Mouse (Mus musculus) liver, embryonic 11.5 days (tissue): ENCODE data around the gene Bcl7c. TPM values are rescaled to one million over a fixed set of nuclear protein-coding genes. Genes with fewer than 3 reads are reported as not detected.

Source experiments
- ATAC-seq: fragments of 200-750 bp; cut with Nextera tagmentation; replicated peaks from 2 replicates; pipeline ENCODE4 v1.8.0; 2017; ENCODE audit warnings: moderate number of reproducible peaks, mild to moderate bottlenecking, moderate TSS enrichment, moderate library complexity; ENCODE audit not compliant: low FRiP score
- DNase-seq: peaks from one replicate; pipeline ENCODE4 v3.0.0-alpha.2; 2017; ENCODE audit warnings: low spot score
- H3K27ac ChIP-seq: fragments of 300-500 bp; sonication (generic); 2 replicates; pipeline ENCODE4 v1.5.1; 2014; ENCODE audit warnings: mild to moderate bottlenecking, low read depth, low read length, control low read depth
- H3K27me3 ChIP-seq: fragments of 300-500 bp; sonication (generic); replicated peaks from 2 replicates; pipeline ENCODE4 v1.6.1; 2014; ENCODE audit warnings: low read length, mixed read lengths; ENCODE audit not compliant: control insufficient read depth, insufficient read depth
- H3K36me3 ChIP-seq: fragments of 300-500 bp; sonication (generic); 2 replicates; pipeline ENCODE4 v1.6.1; 2014; ENCODE audit warnings: mild to moderate bottlenecking, low read length, moderate library complexity, mixed read lengths; ENCODE audit not compliant: control insufficient read depth, insufficient read depth
- H3K4me1 ChIP-seq: fragments of 300-500 bp; sonication (generic); replicated peaks from 2 replicates; pipeline ENCODE4 v1.6.1; 2014; ENCODE audit warnings: low read length, mixed read lengths; ENCODE audit not compliant: control insufficient read depth, insufficient read depth
- H3K4me2 ChIP-seq: fragments of 300-500 bp; sonication (generic); 2 replicates; pipeline ENCODE4 v1.6.1; 2014; ENCODE audit warnings: mild to moderate bottlenecking, control low read depth, moderate library complexity
- H3K4me3 ChIP-seq: fragments of 300-500 bp; sonication (generic); 2 replicates; pipeline ENCODE4 v1.5.1; 2014; ENCODE audit warnings: low read depth, low read length, control low read depth
- H3K9ac ChIP-seq: fragments of 300-500 bp; sonication (generic); 2 replicates; pipeline ENCODE4 v1.6.1; 2014; ENCODE audit warnings: low read depth, low read length, control low read depth
- H3K9me3 ChIP-seq: fragments of 300-500 bp; sonication (generic); 2 replicates; pipeline ENCODE4 v1.6.1; 2016; ENCODE audit warnings: low read length, inconsistent platforms, mixed read lengths; ENCODE audit not compliant: control insufficient read depth
- WGBS: fragments of 180-500 bp; shearing (Covaris S2); extraction: QIAGEN DNeasy Blood & Tissue Kit; methylation state at CpG from one replicate; pipeline ENCODE4 v1.1.7; 2014; 5-methylcytosine and 5-hydroxymethylcytosine counted together
- polyA plus RNA-seq: library from polyadenylated mRNA; unstranded; fragments of >200 nt; fragmentation: Nextera tagmentation; extraction: Ambion mirVana; gene quantifications from 2 replicates; pipeline ENCODE4 v1.2.1, GENCODE M21; 2014

Gene Bcl7c
- polyA plus RNA-seq, 1 experiment from 2014 or later, result 46.8 TPM

DNA sequence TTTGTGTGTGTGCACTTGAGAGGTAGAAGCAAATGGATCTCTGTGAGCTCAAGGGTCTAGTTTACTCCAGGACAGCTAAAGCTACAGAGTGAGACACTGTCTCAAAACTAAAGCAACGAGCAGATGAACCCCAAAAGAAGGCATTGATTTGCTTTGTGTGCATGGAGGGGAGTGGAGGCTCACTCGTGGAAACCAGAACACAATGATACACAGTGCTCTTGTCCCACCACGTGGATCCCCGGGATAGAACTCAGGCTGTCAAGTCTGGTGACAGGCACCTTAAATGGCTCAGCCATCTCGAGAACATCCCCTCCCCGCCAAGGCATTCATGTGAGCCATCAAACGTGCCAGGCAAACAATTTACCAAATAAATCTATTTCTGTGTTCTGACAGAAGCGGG is 41.6 kb downstream of the Bcl7c start:
- Histone ChIP-seq H3K27me3 (no peaks in the 10 kb centered on the region), H3K4me3 (no peak overlapping the region), H3K27ac (no peak overlapping the region), H3K9me3 (no peaks in the 10 kb centered on the region), H3K36me3 (no peaks in the 10 kb centered on the region), H3K9ac (no peak overlapping the region), H3K4me2 (no peak overlapping the region), H3K4me1 (0 out of 2 replicates have a peak, but pooled peaks cover 2% of the 10 kb centered on the region)
- no peak for DNase-seq
- ATAC-seq, result no peak
- 57% methylated on average over 8 of the region's 8 CpGs for WGBS

DNA sequence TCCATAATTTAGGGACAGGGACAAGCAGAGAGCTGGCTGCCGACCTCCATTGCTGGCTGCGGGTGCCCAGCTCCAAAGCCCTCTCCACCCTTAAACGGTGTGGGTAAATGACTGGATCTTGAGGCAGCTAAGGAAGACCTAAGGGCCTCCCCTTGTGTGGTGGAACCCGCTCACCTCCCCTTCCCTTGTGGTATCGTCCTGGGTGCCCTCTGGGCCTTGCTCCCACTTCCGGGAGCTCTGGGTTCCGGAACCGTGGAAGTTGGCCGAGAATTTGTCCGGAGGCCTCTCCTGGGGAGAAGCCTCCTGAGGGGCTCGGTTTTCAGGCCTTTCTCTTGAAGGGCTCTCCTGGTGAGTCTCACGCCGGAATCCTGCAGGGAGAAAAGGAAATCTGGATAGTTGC is 42.1 kb downstream of the Bcl7c start:
- 92% methylated on average over 13 of the region's 13 CpGs for WGBS
- no peaks in the 10 kb centered on the region for H3K4me1 ChIP-seq

DNA sequence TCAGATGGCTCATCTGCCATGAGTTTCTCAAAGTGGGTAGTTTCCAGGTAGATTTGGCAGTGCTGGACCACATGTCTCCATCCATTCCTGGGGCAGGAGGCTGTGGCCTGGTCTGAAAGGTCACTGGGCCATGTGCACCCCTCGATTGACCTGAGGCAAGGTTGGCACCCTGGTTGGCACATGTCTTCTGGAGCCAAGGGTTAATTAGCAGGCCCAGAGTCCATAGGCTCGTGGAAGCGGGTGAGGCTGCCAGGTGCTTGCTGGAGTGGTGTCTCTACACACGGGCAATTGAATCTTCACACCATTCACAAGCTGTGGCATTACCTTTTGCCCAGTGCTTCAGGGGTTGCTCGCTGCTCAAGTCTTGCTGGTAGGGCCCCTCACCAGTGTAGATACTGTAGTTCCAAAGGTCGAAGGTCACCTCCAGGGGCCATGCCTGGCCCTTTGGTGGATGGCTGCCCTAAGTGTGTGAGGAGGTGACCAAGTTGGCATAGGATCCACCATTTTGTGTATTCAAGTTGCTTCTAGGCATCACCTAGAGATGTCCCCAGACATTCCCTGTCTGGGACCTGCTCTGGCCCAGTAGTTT is 42.6 kb downstream of the Bcl7c start:
- no peak overlapping the region for H3K27ac ChIP-seq
- no peaks in the 10 kb centered on the region for H3K36me3 ChIP-seq
- DNase-seq (no peak), ATAC-seq (no peak)
- no peaks in the 10 kb centered on the region for H3K9me3 ChIP-seq
- no peaks in the 10 kb centered on the region for H3K4me1 ChIP-seq
- H3K9ac ChIP-seq, result no peak overlapping the region
- no peak overlapping the region for H3K4me3 ChIP-seq
- no peak overlapping the region for H3K4me2 ChIP-seq
- H3K27me3 ChIP-seq, result no peaks in the 10 kb centered on the region
- WGBS, result 87% methylated on average over 6 of the region's 6 CpGs

More for the DNA sequence above, 42.1 kb downstream of the Bcl7c start:
- no peaks in the 10 kb centered on the region for H3K27me3 ChIP-seq
- H3K9me3 ChIP-seq, result no peaks in the 10 kb centered on the region
- no peaks in the 10 kb centered on the region for H3K36me3 ChIP-seq
- H3K9ac ChIP-seq, result no peak overlapping the region
- no peak overlapping the region for H3K4me3 ChIP-seq
- no peak for DNase-seq
- no peak overlapping the region for H3K4me2 ChIP-seq
- no peak overlapping the region for H3K27ac ChIP-seq
- ATAC-seq, result no peak

DNA sequence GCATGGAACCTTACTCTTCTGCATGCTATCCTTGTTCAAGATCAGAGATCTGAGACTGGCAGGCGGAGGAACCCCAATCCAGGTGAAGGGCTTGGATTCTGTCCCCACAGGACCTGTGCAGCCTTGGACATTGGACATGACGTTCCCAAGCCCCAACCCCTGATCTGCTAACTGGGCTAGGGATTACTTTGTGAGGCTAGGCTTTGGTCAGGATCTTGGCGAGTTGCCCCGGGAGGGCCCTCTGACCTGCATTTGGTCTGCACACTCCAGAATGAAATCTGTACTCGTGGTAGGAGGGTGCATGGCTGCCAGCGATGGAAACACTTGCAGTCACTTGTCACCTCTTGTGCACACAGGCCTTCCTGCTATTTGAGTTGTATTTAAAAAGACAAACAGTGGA is 45.8 kb downstream of the Bcl7c start:
- ATAC-seq, result no peak
- H3K4me2 ChIP-seq, result no peak overlapping the region
- H3K27me3 ChIP-seq, result no peaks in the 10 kb centered on the region
- no peak overlapping the region for H3K9ac ChIP-seq
- H3K36me3 ChIP-seq, result no peaks in the 10 kb centered on the region
- H3K4me1 ChIP-seq, result no peaks in the 10 kb centered on the region
- no peaks in the 10 kb centered on the region for H3K9me3 ChIP-seq
- 82% methylated on average over 6 of the region's 6 CpGs for WGBS
- no peak for DNase-seq
- H3K4me3 ChIP-seq, result no peak overlapping the region
- H3K27ac ChIP-seq, result no peak overlapping the region

DNA sequence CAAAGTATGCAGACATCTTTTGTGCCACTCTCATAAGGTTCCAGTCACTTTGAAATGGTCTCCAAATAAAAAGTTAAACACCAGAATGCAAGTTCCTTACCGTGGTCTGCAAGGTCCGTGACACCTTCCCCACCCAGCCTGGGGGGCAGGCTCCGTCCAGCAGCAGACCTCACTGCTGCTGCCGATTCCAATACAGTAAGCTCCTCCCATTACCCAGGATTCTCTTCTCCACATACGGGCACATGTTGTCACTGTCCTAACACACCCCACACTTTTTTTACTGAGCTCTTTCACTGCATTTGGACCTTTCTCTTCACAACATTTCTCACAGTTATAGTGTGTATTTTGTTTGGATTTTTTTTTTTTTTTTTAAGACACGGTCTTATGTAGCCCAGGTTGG is 46.9 kb downstream of the Bcl7c start:
- Histone ChIP-seq H3K27me3 (no peaks in the 10 kb centered on the region), H3K27ac (no peak overlapping the region), H3K9me3 (no peaks in the 10 kb centered on the region), H3K4me3 (no peak overlapping the region), H3K4me2 (peak overlapping the region; percentile 5; the same call in 1 of the 2 replicates), H3K9ac (no peak overlapping the region), H3K4me1 (no peaks in the 10 kb centered on the region), H3K36me3 (no peaks in the 10 kb centered on the region)
- DNase-seq (no peak), ATAC-seq (no peak)
- 64% methylated on average over 6 of the region's 6 CpGs for WGBS

DNA sequence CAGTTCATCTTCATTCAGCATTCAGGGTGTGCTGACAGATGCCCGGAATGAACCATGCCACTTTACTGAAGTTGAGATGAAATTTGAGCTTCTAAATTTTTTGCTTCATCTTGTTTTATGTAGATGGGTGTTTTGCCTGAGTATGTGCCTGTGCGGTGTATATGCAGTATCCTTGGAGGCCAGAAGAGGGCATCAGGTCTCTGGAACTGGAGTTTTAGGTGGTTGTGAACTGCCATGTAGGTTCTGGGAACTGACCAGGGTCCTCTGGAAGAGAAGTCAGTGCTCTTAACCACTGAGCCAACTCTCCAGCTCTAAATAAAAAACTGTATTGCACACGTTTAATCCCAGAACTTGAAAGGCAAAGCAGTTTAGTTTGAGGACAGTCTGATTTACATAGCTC is 47.9 kb downstream of the Bcl7c start:
- no peak overlapping the region for H3K4me3 ChIP-seq
- no peaks in the 10 kb centered on the region for H3K9me3 ChIP-seq
- ATAC-seq (no peak), DNase-seq (no peak)
- no peaks in the 10 kb centered on the region for H3K4me1 ChIP-seq
- no peaks in the 10 kb centered on the region for H3K27me3 ChIP-seq
- H3K36me3 ChIP-seq, result no peaks in the 10 kb centered on the region
- H3K9ac ChIP-seq, result no peak overlapping the region
- no peak overlapping the region for H3K4me2 ChIP-seq
- WGBS, result 75% methylated on average over 3 of the region's 3 CpGs
- no peak overlapping the region for H3K27ac ChIP-seq

DNA sequence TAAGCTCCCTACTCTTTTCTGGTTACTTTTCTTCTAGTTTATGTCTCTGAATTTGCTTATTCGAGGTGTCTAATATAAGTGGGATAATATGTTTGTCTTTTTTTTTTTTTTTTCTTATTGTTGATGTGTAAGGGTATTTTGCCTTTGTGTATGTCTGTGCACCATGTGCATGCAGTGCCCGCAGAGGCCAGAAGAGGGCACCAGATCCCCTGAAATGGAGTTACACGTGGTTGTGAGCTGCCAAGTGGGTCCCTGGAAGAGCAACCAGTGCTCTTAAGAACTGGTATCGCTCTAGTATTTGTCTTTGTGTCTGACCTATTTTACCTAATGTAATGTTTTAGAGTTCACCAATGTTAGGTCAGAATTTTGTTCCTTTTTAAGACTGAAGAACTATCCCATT is 51.8 kb downstream of the Bcl7c start:
- DNase-seq (peak; percentile 75), ATAC-seq (no peak)
- H3K4me3 ChIP-seq, result no peak overlapping the region
- no peaks in the 10 kb centered on the region for H3K36me3 ChIP-seq
- no peak overlapping the region for H3K4me2 ChIP-seq
- H3K27me3 ChIP-seq, result no peaks in the 10 kb centered on the region
- no peak overlapping the region for H3K27ac ChIP-seq
- H3K9me3 ChIP-seq, result no peaks in the 10 kb centered on the region
- WGBS, result 23% methylated on average over 4 of the region's 4 CpGs
- no peaks in the 10 kb centered on the region for H3K4me1 ChIP-seq
- H3K9ac ChIP-seq, result no peak overlapping the region

DNA sequence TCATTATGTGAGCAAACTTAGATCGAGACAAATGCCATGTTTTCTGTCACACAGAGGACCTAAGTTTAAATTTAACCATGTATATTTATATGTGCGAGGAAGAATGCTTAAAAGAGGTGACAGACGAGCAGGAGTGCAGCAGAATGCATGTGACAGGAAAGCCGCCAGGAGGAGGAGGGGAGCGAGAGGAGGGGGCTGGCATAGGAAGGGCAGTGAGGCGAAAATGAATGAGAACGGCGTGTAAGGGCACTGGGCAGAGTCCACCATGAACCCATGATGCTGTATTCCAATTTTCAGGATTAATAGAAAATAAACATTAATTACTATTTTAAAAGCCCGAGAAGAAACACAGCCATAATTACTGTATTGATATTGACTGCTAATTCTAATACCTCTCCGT is 54.4 kb downstream of the Bcl7c start:
- H3K36me3 ChIP-seq, result no peaks in the 10 kb centered on the region
- no peak overlapping the region for H3K4me3 ChIP-seq
- H3K27ac ChIP-seq, result no peak overlapping the region
- no peak for ATAC-seq
- H3K27me3 ChIP-seq, result no peaks in the 10 kb centered on the region
- H3K9me3 ChIP-seq, result no peaks in the 10 kb centered on the region
- no peaks in the 10 kb centered on the region for H3K4me1 ChIP-seq
- 80% methylated on average over 10 of the region's 10 CpGs for WGBS
- DNase-seq, result no peak
- H3K9ac ChIP-seq, result no peak overlapping the region
- no peak overlapping the region for H3K4me2 ChIP-seq

DNA sequence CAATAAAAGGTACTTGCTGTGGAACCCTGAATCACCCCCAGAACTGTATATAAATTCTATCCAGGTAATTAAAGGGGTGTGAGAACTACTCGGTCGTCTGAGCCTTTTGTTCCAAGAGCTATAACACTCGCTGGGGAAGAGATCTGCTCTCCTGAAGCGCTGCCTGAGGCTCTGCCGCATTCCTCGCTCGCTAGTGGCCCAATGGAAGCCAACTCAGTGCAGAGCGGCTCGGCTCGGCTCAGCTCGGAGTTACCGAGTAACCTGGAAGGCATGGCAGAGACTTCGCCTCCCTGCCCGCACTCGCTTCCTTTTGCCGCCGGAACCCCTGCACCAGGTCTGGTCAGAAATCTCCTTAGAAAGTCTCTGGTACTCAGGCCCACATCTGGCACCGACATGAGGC is 56.7 kb downstream of the Bcl7c start:
- DNase-seq, result no peak

More for the DNA sequence above, 56.7 kb downstream of the Bcl7c start:
- H3K4me3 ChIP-seq, result no peak overlapping the region
- no peaks in the 10 kb centered on the region for H3K9me3 ChIP-seq
- peak overlapping the region; percentile 34 for H3K4me2 ChIP-seq
- H3K9ac ChIP-seq, result 0 out of 2 replicates have a peak overlapping the region, but pooled peaks have one; percentile 13
- H3K27ac ChIP-seq, result no peak overlapping the region
- H3K27me3 ChIP-seq, result no peaks in the 10 kb centered on the region
- no peaks in the 10 kb centered on the region for H3K4me1 ChIP-seq
- no peak for ATAC-seq
- no peaks in the 10 kb centered on the region for H3K36me3 ChIP-seq
- 20% methylated on average over 18 of the region's 18 CpGs for WGBS
